Mouse (Mus musculus): Measurements from ENCODE around the gene Slc16a1.

DNA sequence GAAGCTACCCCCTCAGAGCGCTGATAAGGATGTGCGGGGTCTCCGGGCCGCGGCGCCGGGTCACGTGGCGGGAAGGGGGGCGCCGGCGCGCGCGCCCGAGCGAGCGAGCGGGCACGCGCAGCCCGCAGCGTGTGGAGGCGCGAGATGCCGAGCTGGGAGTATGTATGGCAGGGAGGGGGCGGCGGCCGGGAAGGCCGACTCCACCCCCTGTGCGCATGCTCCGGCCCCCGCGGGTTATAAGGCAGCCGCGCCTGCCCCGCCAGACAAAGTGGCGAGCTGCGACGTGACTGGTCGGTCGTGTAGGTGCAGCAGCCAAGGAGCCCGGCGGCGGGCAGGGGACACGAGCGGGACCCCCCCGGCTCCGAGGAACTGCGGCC lies at the start of gene Slc16a1:
- TF ChIP-seq EP300 (optimal IDR thresholded peaks at IDR 0.05) (no peak), CTCF (IDR thresholded peaks at IDR 0.05; ENCODE audit: low read depth) (no peak; the same call in 1 of the 2 replicates)
